Mouse (Mus musculus): ENCODE data around the gene Pspc1.
"Not testable (repeated sequence)": the region's sequence is repeated elsewhere in the genome, so short reads cannot be mapped to it uniquely, and the experiment has no call there.

DNA sequence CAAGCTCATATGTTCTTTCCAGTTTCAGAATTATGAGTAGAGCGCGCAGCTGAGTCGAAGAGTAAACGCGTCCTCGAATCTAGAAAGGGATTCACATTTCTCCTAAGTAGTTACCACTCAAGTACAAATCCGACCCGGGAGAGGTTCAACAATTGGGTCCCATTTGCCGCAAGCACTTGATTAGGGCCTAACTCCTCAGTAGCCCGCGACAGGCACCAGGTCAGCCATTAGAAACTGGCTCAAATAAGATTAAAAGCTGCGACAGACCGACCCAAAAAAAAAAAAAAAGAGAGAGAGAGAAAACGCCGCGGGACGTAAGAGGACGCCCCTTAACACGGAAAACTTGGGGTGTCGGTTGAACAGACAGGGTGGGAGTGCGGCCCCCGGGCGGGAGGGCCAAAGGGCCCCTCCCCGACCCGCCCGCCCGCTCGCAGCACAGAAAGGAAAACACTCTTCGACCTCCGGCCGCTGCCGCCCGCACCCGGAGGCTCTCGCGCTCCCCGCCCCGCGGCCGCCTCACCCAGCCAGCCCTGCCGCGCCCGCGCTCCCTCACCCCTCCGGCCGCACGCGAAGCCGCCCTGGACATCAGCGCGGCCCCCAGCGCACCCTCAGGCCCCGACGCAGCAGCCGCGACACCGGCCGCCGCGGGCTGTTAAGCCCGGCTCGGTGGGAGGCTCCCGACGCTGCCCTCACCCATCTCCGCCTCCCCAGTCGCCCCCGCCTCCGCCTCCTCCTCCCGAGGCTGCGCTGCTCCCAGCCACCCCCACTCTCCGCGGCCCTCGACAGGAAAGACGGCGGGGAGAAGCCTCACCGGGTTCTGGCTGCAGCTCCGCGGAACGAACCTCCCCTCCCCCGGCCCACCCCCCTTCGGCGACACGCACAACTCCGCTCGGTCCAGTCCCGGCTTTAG lies 32.9 kb upstream of the Pspc1 start:
- TF ChIP-seq CTCF (IDR thresholded peaks at IDR 0.05; ENCODE audit: low read depth, low read length); POLR2A (IDR thresholded peaks at IDR 0.05; ENCODE audit: borderline replicate concordance, low read depth, low read length): not testable (repeated sequence)

Measured in bone marrow macrophage, adult 2 months (primary cell).